Mouse (Mus musculus): ENCODE results near the gene Trim6. TPM values are rescaled to one million over a fixed set of nuclear protein-coding genes. Genes with fewer than 3 reads are reported as not detected.
A peak's percentile ranks its signal among the peaks of the same experiment; 100 is the strongest.

The Trim6 gene
- total RNA-seq, 1 experiment: 73.9 TPM

GRCm38 (mm10) chr7:104199822-104200221 lies 18.8 kb upstream of the Trim6 start:
- H3K4me3 ChIP-seq (ENCODE audit: insufficient read depth in 1 of 2, low read depth in 1 of 2, low read length in 2 of 2, poor library complexity in 1 of 2, severe bottlenecking in 1 of 2): no peak overlapping the region
- in situ Hi-C loops (cut with MboI; ENCODE audit: low sequenced_read_pairs in 2 of 2, unreplicated experiment in 2 of 2): loop anchor here in 1 of 2 experiments (25.0 kb wide), 2 partner anchors 412 to 1612 kb away; partner anchors contain the start of genes Mrpl17, Olfr655, Olfr656 and Olfr657
- no peak overlapping the region for H3K27ac ChIP-seq (ENCODE audit: insufficient read depth, low read depth, low read length, poor library complexity, severe bottlenecking)
- DNase-seq (ENCODE audit: low read depth, low spot score): peak; percentile 76
- H3K4me1 ChIP-seq (ENCODE audit: control insufficient read depth in 2 of 2, insufficient read depth in 2 of 2, low read length in 2 of 2, poor library complexity in 1 of 2): no peaks in the 10 kb centered on the region
- TF ChIP-seq ZNF384 (IDR thresholded peaks at IDR 0.05; ENCODE audit: low read depth, low read length): no peak
- peak; percentile 85; the same call in 1 of the 2 replicates for TF ChIP-seq ZC3H11A (IDR thresholded peaks at IDR 0.05; ENCODE audit: borderline replicate concordance, low read depth, low read length)
- H3K9me3 ChIP-seq (ENCODE audit: control insufficient read depth, insufficient read depth, low read depth, low read length): no peaks in the 10 kb centered on the region
- no peak overlapping the region for H3K9ac ChIP-seq (ENCODE audit: insufficient read depth, low read depth, low read length, poor library complexity, severe bottlenecking)
- H3K36me3 ChIP-seq (ENCODE audit: control insufficient read depth, insufficient read depth, low read length, poor library complexity, severe bottlenecking): no peaks in the 10 kb centered on the region

- no peak overlapping the region for H3K27ac ChIP-seq (ENCODE audit: insufficient read depth, low read depth, low read length, poor library complexity, severe bottlenecking)
- 0 out of 4 replicates have a peak, but pooled peaks cover 0 to 3% of the 10 kb centered on the region in 2 experiments for H3K4me1 ChIP-seq (ENCODE audit: control insufficient read depth in 2 of 2, insufficient read depth in 2 of 2, low read length in 2 of 2, poor library complexity in 1 of 2)
- H3K9me3 ChIP-seq (ENCODE audit: control insufficient read depth, insufficient read depth, low read depth, low read length): no peaks in the 10 kb centered on the region
- H3K4me3 ChIP-seq (ENCODE audit: insufficient read depth in 1 of 2, low read depth in 1 of 2, low read length in 2 of 2, poor library complexity in 1 of 2, severe bottlenecking in 1 of 2): no peak overlapping the region
- in situ Hi-C loops (cut with MboI; ENCODE audit: low sequenced_read_pairs in 2 of 2, unreplicated experiment in 2 of 2): loop anchor here in 1 of 2 experiments (25.0 kb wide), 1 partner anchor 1606 kb away; the partner anchor contains the start of gene Mrpl17
- H3K36me3 ChIP-seq (ENCODE audit: control insufficient read depth, insufficient read depth, low read length, poor library complexity, severe bottlenecking): no peaks in the 10 kb centered on the region
- H3K9ac ChIP-seq (ENCODE audit: insufficient read depth, low read depth, low read length, poor library complexity, severe bottlenecking): no peak overlapping the region
- no peak for DNase-seq (ENCODE audit: low read depth, low spot score)
- no peak for TF ChIP-seq ZNF384 (IDR thresholded peaks at IDR 0.05; ENCODE audit: low read depth, low read length)
- TF ChIP-seq CHD2 (IDR thresholded peaks at IDR 0.05; ENCODE audit: low read depth, low read length): no peak
- TF ChIP-seq HCFC1 (IDR thresholded peaks at IDR 0.05; ENCODE audit: borderline replicate concordance, insufficient read depth, low read length): no peak
- TF ChIP-seq MAFK (IDR thresholded peaks at IDR 0.05; ENCODE audit: insufficient read depth, low read depth, low read length): no peak
- no peak for TF ChIP-seq ZC3H11A (IDR thresholded peaks at IDR 0.05; ENCODE audit: borderline replicate concordance, low read depth, low read length)
Observed at GRCm38 (mm10) chr7:104206197-104206596, 12.4 kb upstream of the Trim6 start.

- in situ Hi-C loops (cut with MboI; ENCODE audit: low sequenced_read_pairs in 2 of 2, unreplicated experiment in 2 of 2): loop anchor here in 1 of 2 experiments (25.0 kb wide), 1 partner anchor 1596 kb away; the partner anchor contains the start of gene Mrpl17
- Histone ChIP-seq H3K36me3 (ENCODE audit: control insufficient read depth, insufficient read depth, low read length, poor library complexity, severe bottlenecking) (0 out of 2 replicates have a peak, but pooled peaks cover 2% of the 10 kb centered on the region), H3K4me1 (ENCODE audit: control insufficient read depth in 2 of 2, insufficient read depth in 2 of 2, low read length in 2 of 2, poor library complexity in 1 of 2) (peaks cover 0 to 6% of the 10 kb centered on the region in 2 experiments; a peak in 2 of 4 replicates), H3K4me3 (ENCODE audit: insufficient read depth in 1 of 2, low read depth in 1 of 2, low read length in 2 of 2, poor library complexity in 1 of 2, severe bottlenecking in 1 of 2) (no peak overlapping the region), H3K9me3 (ENCODE audit: control insufficient read depth, insufficient read depth, low read depth, low read length) (no peaks in the 10 kb centered on the region), H3K27ac (ENCODE audit: insufficient read depth, low read depth, low read length, poor library complexity, severe bottlenecking) (no peak overlapping the region; the same call in 1 of the 2 replicates), H3K9ac (ENCODE audit: insufficient read depth, low read depth, low read length, poor library complexity, severe bottlenecking) (no peak overlapping the region)
- DNase-seq (ENCODE audit: low read depth, low spot score): no peak
- no peak for TF ChIP-seq ZNF384 (IDR thresholded peaks at IDR 0.05; ENCODE audit: low read depth, low read length)
- TF ChIP-seq HCFC1 (IDR thresholded peaks at IDR 0.05; ENCODE audit: borderline replicate concordance, insufficient read depth, low read length): no peak
- no peak for TF ChIP-seq ZC3H11A (IDR thresholded peaks at IDR 0.05; ENCODE audit: borderline replicate concordance, low read depth, low read length)
- no peak for TF ChIP-seq CHD2 (IDR thresholded peaks at IDR 0.05; ENCODE audit: low read depth, low read length)
- no peak for TF ChIP-seq MAFK (IDR thresholded peaks at IDR 0.05; ENCODE audit: insufficient read depth, low read depth, low read length)
Observed at GRCm38 (mm10) chr7:104216011-104216535, 2.5 kb upstream of the Trim6 start.

GRCm38 (mm10) chr7:104217881-104218280 lies 712 bp upstream of the Trim6 start:
- peaks cover 0 to 6% of the 10 kb centered on the region in 2 experiments; a peak in 2 of 4 replicates for H3K4me1 ChIP-seq (ENCODE audit: control insufficient read depth in 2 of 2, insufficient read depth in 2 of 2, low read length in 2 of 2, poor library complexity in 1 of 2)
- H3K36me3 ChIP-seq (ENCODE audit: control insufficient read depth, insufficient read depth, low read length, poor library complexity, severe bottlenecking): peaks cover 13% of the 10 kb centered on the region
- peak; percentile 58 for DNase-seq (ENCODE audit: low read depth, low spot score)
- H3K9me3 ChIP-seq (ENCODE audit: control insufficient read depth, insufficient read depth, low read depth, low read length): no peaks in the 10 kb centered on the region
- in situ Hi-C loops (cut with MboI; ENCODE audit: low sequenced_read_pairs in 2 of 2, unreplicated experiment in 2 of 2): loop anchor here in 1 of 2 experiments (25.0 kb wide), 1 partner anchor 1594 kb away; the partner anchor contains the start of gene Mrpl17
- H3K9ac ChIP-seq (ENCODE audit: insufficient read depth, low read depth, low read length, poor library complexity, severe bottlenecking): no peak overlapping the region; the same call in 1 of the 2 replicates
- peak overlapping the region; percentile 48; the same call in 1 of the 2 replicates for H3K27ac ChIP-seq (ENCODE audit: insufficient read depth, low read depth, low read length, poor library complexity, severe bottlenecking)
- H3K4me3 ChIP-seq (ENCODE audit: insufficient read depth in 1 of 2, low read depth in 1 of 2, low read length in 2 of 2, poor library complexity in 1 of 2, severe bottlenecking in 1 of 2): peak overlapping the region in 1 of 2 experiments; percentile 88; a peak in 1 of 4 replicates
- TF ChIP-seq CHD2 (IDR thresholded peaks at IDR 0.05; ENCODE audit: low read depth, low read length) (no peak), ZC3H11A (IDR thresholded peaks at IDR 0.05; ENCODE audit: borderline replicate concordance, low read depth, low read length) (no peak), MAFK (IDR thresholded peaks at IDR 0.05; ENCODE audit: insufficient read depth, low read depth, low read length) (no peak), ZNF384 (IDR thresholded peaks at IDR 0.05; ENCODE audit: low read depth, low read length) (0 out of 2 replicates have a peak, but pooled peaks have one; percentile 28), HCFC1 (IDR thresholded peaks at IDR 0.05; ENCODE audit: borderline replicate concordance, insufficient read depth, low read length) (no peak)

All from ES-E14 (cell line).